Mouse (Mus musculus) layer of hippocampus, adult 2 months (tissue): Measurements from ENCODE around the gene Stc2. TPM values are rescaled to one million over a fixed set of nuclear protein-coding genes. Genes with fewer than 3 reads are reported as not detected.

Experiments
- DNase-seq, 2 experiments: peaks; one replicate each; pipeline ENCODE4 v3.0.0; 2022; ENCODE audit warnings: low spot score in 2 of 2
- H3K27ac ChIP-seq: fragments of 200-600 bp; 2 replicates; pipeline ENCODE4 v1.8.1; 2022
- H3K4me3 ChIP-seq: fragments of 200-600 bp; 2 replicates; pipeline ENCODE4 v1.8.1; 2022; ENCODE audit warnings: mild to moderate bottlenecking
- CTCF ChIP-seq: fragments of 200-600 bp; conservative IDR thresholded peaks from 2 replicates; pipeline ENCODE4 v1.8.1; 2022; ENCODE audit warnings: antibody characterized with exemption, mild to moderate bottlenecking, moderate library complexity
- total RNA-seq, 2 experiments: library from RNA; stranded (reverse); gene quantifications; 2 replicates each; pipeline ENCODE4 v1.2.3; 2021

The Stc2 gene
- total RNA-seq, 2 experiments from 2014 or later = 3.8 to 4.6 TPM

- no peak overlapping the region for H3K4me3 ChIP-seq
- no peak for TF ChIP-seq CTCF
- DNase-seq = no peak
- no peak overlapping the region for H3K27ac ChIP-seq
Observed at GRCm38 (mm10) chr11:31361047-31361446, 8.8 kb downstream of the Stc2 start.

GRCm38 (mm10) chr11:31359283-31359902 is 10.5 kb downstream of the Stc2 start:
- DNase-seq = no peak
- Histone ChIP-seq H3K4me3 (no peak overlapping the region), H3K27ac (no peak overlapping the region)
- TF ChIP-seq CTCF = no peak

DNA sequence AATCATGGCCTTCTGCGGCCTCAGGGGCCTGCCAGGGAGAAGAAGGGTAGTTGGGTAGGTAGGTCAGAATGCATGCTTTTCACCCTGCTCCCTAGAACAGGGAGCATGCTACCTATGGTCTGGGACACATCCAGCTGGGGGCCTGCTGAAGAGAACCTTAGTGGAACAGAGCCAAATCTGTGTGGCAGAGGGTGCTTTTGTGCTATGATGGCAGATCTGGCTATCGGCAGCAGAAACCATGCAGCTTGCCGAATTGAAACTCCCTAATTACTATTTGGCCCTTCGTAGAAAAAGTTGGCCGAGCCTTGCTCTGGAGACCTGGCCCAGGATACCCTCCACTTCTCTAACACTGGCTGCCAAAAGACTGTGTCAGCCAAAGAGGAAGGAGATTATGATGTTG is 11.4 kb downstream of the Stc2 start:
- H3K4me3 ChIP-seq = no peak overlapping the region
- DNase-seq = no peak
- TF ChIP-seq CTCF = no peak
- no peak overlapping the region for H3K27ac ChIP-seq

- TF ChIP-seq CTCF = no peak
- H3K4me3 ChIP-seq = no peak overlapping the region
- no peak overlapping the region for H3K27ac ChIP-seq
- DNase-seq = no peak
Observed at GRCm38 (mm10) chr11:31356866-31357265, 13.0 kb downstream of the Stc2 start.

DNA sequence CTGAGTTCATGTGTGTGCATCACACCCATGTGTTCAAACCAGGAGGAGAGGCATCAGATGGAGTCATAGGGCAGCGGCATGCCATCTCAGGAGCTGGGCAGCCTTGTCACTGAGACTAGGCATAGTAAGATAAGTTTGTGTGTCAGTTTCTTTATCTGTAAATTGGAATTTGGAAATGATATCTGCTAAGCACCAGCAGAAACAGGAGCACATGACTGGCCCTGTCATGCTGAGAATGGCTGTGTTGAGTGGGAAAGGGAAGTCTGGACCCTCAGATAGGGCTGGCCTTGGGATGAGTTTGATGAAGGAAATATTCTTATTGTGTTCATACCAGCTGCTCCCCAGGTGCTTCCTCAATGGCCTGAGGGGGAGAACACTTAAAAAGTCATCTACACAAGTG is 14.1 kb downstream of the Stc2 start:
- no peak overlapping the region for H3K4me3 ChIP-seq
- H3K27ac ChIP-seq = no peak overlapping the region
- DNase-seq = no peak
- TF ChIP-seq CTCF = no peak

DNA sequence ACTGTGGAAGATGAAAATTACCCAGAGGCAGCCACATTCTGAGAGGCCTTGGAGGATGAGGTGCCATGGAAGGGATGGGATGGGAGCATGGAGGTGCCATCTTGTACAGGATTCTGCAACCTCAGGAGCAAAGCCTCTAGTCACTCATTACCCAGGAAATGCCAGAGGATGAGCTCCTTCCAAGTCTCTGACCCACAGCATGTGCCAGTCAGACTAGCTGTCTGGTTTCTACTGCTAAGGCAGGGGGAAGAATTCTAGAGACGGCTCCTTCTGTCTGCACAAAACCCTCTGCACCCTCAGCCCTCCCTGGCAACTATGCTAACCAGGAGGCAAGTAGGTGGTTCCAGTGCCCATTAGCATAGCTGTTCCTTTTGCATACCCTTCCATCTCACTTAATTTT is 15.4 kb downstream of the Stc2 start:
- TF ChIP-seq CTCF = no peak
- Histone ChIP-seq H3K4me3 (no peak overlapping the region), H3K27ac (no peak overlapping the region)
- no peak for DNase-seq

Other genes with a start within 250 kb of the Stc2 start
- not detected for gene Gm17332, start 187.6 kb downstream of the Stc2 start, total RNA-seq